Mouse (Mus musculus) hindbrain, embryonic 16.5 days (tissue): ENCODE results near the gene Hist1h2bf. TPM values are rescaled to one million over a fixed set of nuclear protein-coding genes. Genes with fewer than 3 reads are reported as not detected.

Source experiments
- ATAC-seq: fragments of 200-750 bp; cut with Nextera tagmentation; 2 replicates; pipeline ENCODE4 v1.8.0; 2017; ENCODE audit warnings: moderate TSS enrichment, moderate library complexity
- H3K27ac ChIP-seq: fragments of 300-500 bp; sonication (generic); 2 replicates; pipeline ENCODE4 v1.5.1; 2014; ENCODE audit warnings: low read depth, mild to moderate bottlenecking, control low read depth, low read length, moderate library complexity
- H3K27me3 ChIP-seq: fragments of 300-500 bp; sonication (generic); replicated peaks from 2 replicates; pipeline ENCODE4 v1.6.1; 2014; ENCODE audit warnings: low read length; ENCODE audit not compliant: control insufficient read depth, insufficient read depth
- H3K36me3 ChIP-seq: fragments of 300-500 bp; sonication (generic); 2 replicates; pipeline ENCODE4 v1.6.1; 2014; ENCODE audit warnings: mild to moderate bottlenecking, low read length, moderate library complexity, mixed read lengths; ENCODE audit not compliant: control insufficient read depth, insufficient read depth
- H3K4me1 ChIP-seq: fragments of 300-500 bp; sonication (generic); 2 replicates; pipeline ENCODE4 v1.6.1; 2014; ENCODE audit warnings: low read depth, low read length; ENCODE audit not compliant: control insufficient read depth, insufficient read depth
- H3K4me2 ChIP-seq: fragments of 300-500 bp; sonication (generic); 2 replicates; pipeline ENCODE4 v1.6.1; 2014; ENCODE audit warnings: mild to moderate bottlenecking, low read length, control low read depth, moderate library complexity
- H3K4me3 ChIP-seq: fragments of 300-500 bp; sonication (generic); 2 replicates; pipeline ENCODE4 v1.5.1; 2014; ENCODE audit warnings: mild to moderate bottlenecking, low read length, control low read depth, moderate library complexity
- H3K9ac ChIP-seq: fragments of 300-500 bp; sonication (generic); 2 replicates; pipeline ENCODE4 v1.6.1; 2014; ENCODE audit warnings: low read depth, mild to moderate bottlenecking, control low read depth, low read length, moderate library complexity
- H3K9me3 ChIP-seq: fragments of 300-500 bp; sonication (generic); 2 replicates; pipeline ENCODE4 v1.6.1; 2014; ENCODE audit warnings: mild to moderate bottlenecking, low read length, moderate library complexity; ENCODE audit not compliant: control insufficient read depth
- WGBS: fragments of 180-500 bp; shearing (Covaris S2); extraction: QIAGEN DNeasy Blood & Tissue Kit; methylation state at CpG from one replicate; pipeline ENCODE4 v1.1.7; 2014; 5-methylcytosine and 5-hydroxymethylcytosine counted together
- polyA plus RNA-seq: library from polyadenylated mRNA; unstranded; fragments of >200 nt; fragmentation: Nextera tagmentation; extraction: Ambion mirVana; gene quantifications from 2 replicates; pipeline ENCODE4 v1.2.1, GENCODE M21; 2015

The Hist1h2bf gene
- polyA plus RNA-seq, 1 experiment from 2014 or later: 0.44 TPM

DNA sequence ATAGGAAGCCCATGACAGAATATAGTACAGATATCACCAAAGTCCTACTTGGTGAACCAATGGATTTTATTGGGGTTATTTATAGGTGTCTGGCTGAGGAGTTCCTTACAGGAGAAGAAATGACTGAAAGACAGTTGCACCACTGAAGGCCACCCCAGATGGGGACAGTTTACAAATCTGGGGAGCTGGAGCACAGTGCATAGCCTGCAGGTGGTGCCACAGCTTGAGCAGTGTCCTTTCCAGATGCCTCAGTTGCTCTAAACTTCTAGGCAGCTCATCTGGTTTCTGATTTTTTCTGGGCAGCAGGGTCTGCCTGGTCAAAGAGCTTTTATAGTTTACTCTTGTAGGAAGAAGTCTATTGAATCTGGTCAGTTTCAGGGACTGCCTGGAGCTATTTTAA, 35.8 kb upstream of the Hist1h2bf start:
- Histone ChIP-seq H3K9ac (no peak overlapping the region), H3K4me3 (no peak overlapping the region), H3K4me2 (no peak overlapping the region), H3K4me1 (no peaks in the 10 kb centered on the region), H3K36me3 (no peaks in the 10 kb centered on the region), H3K27me3 (no peaks in the 10 kb centered on the region), H3K27ac (no peak overlapping the region), H3K9me3 (no peaks in the 10 kb centered on the region)
- ATAC-seq: no peak

- H3K4me1 ChIP-seq: no peaks in the 10 kb centered on the region
- ATAC-seq: no peak
- no peaks in the 10 kb centered on the region for H3K36me3 ChIP-seq
- WGBS: 93% methylated on average over 4 of the region's 4 CpGs
- H3K4me2 ChIP-seq: no peak overlapping the region
- H3K9ac ChIP-seq: no peak overlapping the region
- H3K4me3 ChIP-seq: no peak overlapping the region
- no peaks in the 10 kb centered on the region for H3K9me3 ChIP-seq
- H3K27ac ChIP-seq: no peak overlapping the region
- H3K27me3 ChIP-seq: no peaks in the 10 kb centered on the region
These were observed 35.2 kb upstream of the Hist1h2bf start for GRCm38 (mm10) chr13:23609209-23609608.

GRCm38 (mm10) chr13:23605052-23605451, 31.1 kb upstream of the Hist1h2bf start:
- Histone ChIP-seq H3K9ac (no peak overlapping the region), H3K27me3 (no peaks in the 10 kb centered on the region), H3K4me1 (no peaks in the 10 kb centered on the region), H3K9me3 (no peaks in the 10 kb centered on the region), H3K27ac (no peak overlapping the region), H3K4me3 (no peak overlapping the region), H3K4me2 (no peak overlapping the region), H3K36me3 (no peaks in the 10 kb centered on the region)
- 97% methylated on average over 3 of the region's 3 CpGs for WGBS
- ATAC-seq: no peak

- no peak for ATAC-seq
- Histone ChIP-seq H3K4me1 (no peaks in the 10 kb centered on the region), H3K4me3 (no peak overlapping the region), H3K9ac (no peak overlapping the region), H3K4me2 (no peak overlapping the region), H3K27me3 (no peaks in the 10 kb centered on the region), H3K27ac (no peak overlapping the region), H3K36me3 (no peaks in the 10 kb centered on the region), H3K9me3 (no peaks in the 10 kb centered on the region)
- 92% methylated on average over 3 of the region's 3 CpGs for WGBS
These were observed 30.5 kb upstream of the Hist1h2bf start for GRCm38 (mm10) chr13:23604452-23604851.

DNA sequence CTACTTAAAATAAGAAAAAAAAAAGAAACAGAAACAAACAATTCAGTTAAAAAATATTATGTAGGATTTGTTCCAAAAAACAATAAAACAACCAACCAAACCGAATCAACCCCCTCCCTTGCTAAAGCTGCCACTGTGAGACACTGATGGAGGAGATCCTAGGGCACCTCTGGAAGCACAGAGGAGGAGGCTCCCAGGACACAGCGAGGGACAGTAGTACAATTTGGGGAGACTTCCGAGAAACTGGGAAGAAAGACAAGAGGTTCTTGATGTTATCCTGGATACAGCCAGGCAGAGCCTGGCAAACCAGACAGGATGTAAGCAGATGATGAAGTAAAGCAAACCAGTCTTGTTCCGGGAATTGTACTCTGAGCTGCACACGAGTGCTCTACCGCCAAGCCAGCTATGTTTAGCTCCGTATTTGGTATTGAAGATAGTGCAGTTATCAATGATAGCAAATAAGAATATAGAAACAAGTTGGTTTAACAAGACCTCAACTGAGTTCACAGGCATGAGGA, 29.2 kb upstream of the Hist1h2bf start:
- WGBS: 84% methylated on average over 7 of the region's 7 CpGs
- no peak overlapping the region for H3K9ac ChIP-seq
- H3K36me3 ChIP-seq: no peaks in the 10 kb centered on the region
- H3K4me3 ChIP-seq: no peak overlapping the region
- H3K27me3 ChIP-seq: no peaks in the 10 kb centered on the region
- no peak overlapping the region for H3K27ac ChIP-seq
- H3K9me3 ChIP-seq: no peaks in the 10 kb centered on the region
- no peak overlapping the region for H3K4me2 ChIP-seq
- no peak for ATAC-seq
- no peaks in the 10 kb centered on the region for H3K4me1 ChIP-seq

GRCm38 (mm10) chr13:23597957-23598356, 24.0 kb upstream of the Hist1h2bf start:
- ATAC-seq: no peak
- 9% methylated on average over 9 of the region's 9 CpGs for WGBS
- no peak overlapping the region for H3K27ac ChIP-seq

GRCm38 (mm10) chr13:23595622-23596372, 21.8 kb upstream of the Hist1h2bf start:
- Histone ChIP-seq H3K4me1 (no peaks in the 10 kb centered on the region), H3K4me3 (no peak overlapping the region), H3K9ac (no peak overlapping the region), H3K27ac (no peak overlapping the region), H3K36me3 (no peaks in the 10 kb centered on the region), H3K4me2 (no peak overlapping the region), H3K9me3 (no peaks in the 10 kb centered on the region), H3K27me3 (no peaks in the 10 kb centered on the region)
- ATAC-seq: no peak
- 81% methylated on average over 7 of the region's 7 CpGs for WGBS

More at GRCm38 (mm10) chr13:23597957-23598356, 24.0 kb upstream of the Hist1h2bf start:
- Histone ChIP-seq H3K27me3 (no peaks in the 10 kb centered on the region), H3K4me3 (no peak overlapping the region), H3K4me1 (no peaks in the 10 kb centered on the region), H3K36me3 (no peaks in the 10 kb centered on the region), H3K9me3 (no peaks in the 10 kb centered on the region), H3K9ac (no peak overlapping the region), H3K4me2 (no peak overlapping the region)

GRCm38 (mm10) chr13:23595185-23595584, 21.2 kb upstream of the Hist1h2bf start:
- Histone ChIP-seq H3K36me3 (no peaks in the 10 kb centered on the region), H3K9ac (no peak overlapping the region), H3K27me3 (no peaks in the 10 kb centered on the region), H3K27ac (no peak overlapping the region), H3K4me1 (no peaks in the 10 kb centered on the region), H3K4me2 (no peak overlapping the region), H3K9me3 (no peaks in the 10 kb centered on the region), H3K4me3 (no peak overlapping the region)
- no peak for ATAC-seq
- WGBS: 92% methylated on average over 2 of the region's 2 CpGs

- 85% methylated on average over 5 of the region's 5 CpGs for WGBS
- Histone ChIP-seq H3K4me2 (no peak overlapping the region), H3K4me3 (no peak overlapping the region), H3K9ac (no peak overlapping the region), H3K4me1 (no peaks in the 10 kb centered on the region), H3K36me3 (no peaks in the 10 kb centered on the region), H3K27me3 (no peaks in the 10 kb centered on the region), H3K9me3 (no peaks in the 10 kb centered on the region), H3K27ac (no peak overlapping the region)
- no peak for ATAC-seq
These were observed 19.2 kb upstream of the Hist1h2bf start for GRCm38 (mm10) chr13:23593051-23593770.
